Mouse (Mus musculus) lung, embryonic 14.5 days (tissue): ENCODE measurements around the gene Prdm1. TPM values are rescaled to one million over a fixed set of nuclear protein-coding genes. Genes with fewer than 3 reads are reported as not detected.

Experiments used
- ATAC-seq: fragments of 200-750 bp; cut with Nextera tagmentation; 2 replicates; pipeline ENCODE4 v1.8.0; 2017; ENCODE audit warnings: mild to moderate bottlenecking, moderate TSS enrichment, moderate library complexity; ENCODE audit not compliant: insufficient read depth
- DNase-seq: peaks from one replicate; pipeline ENCODE4 v3.0.0-alpha.2; 2015
- H3K27ac ChIP-seq: fragments of 300-500 bp; sonication (generic); 2 replicates; pipeline ENCODE4 v1.5.1; 2014; ENCODE audit warnings: low read depth, mild to moderate bottlenecking, moderate library complexity
- H3K27me3 ChIP-seq: fragments of 300-500 bp; sonication (generic); 2 replicates; pipeline ENCODE4 v1.6.1; 2014; ENCODE audit warnings: low read length, control low read depth; ENCODE audit not compliant: insufficient read depth
- H3K36me3 ChIP-seq: fragments of 300-500 bp; sonication (generic); 2 replicates; pipeline ENCODE4 v1.6.1; 2014; ENCODE audit warnings: control low read depth; ENCODE audit not compliant: insufficient read depth
- H3K4me1 ChIP-seq: fragments of 300-500 bp; sonication (generic); 2 replicates; pipeline ENCODE4 v1.6.1; 2014; ENCODE audit warnings: antibody characterized with exemption, control low read depth; ENCODE audit not compliant: insufficient read depth
- H3K4me2 ChIP-seq: fragments of 300-500 bp; sonication (generic); 2 replicates; pipeline ENCODE4 v1.6.1; 2014; ENCODE audit warnings: mild to moderate bottlenecking
- H3K4me3 ChIP-seq: fragments of 300-500 bp; sonication (generic); 2 replicates; pipeline ENCODE4 v1.5.1; 2014; ENCODE audit warnings: low read depth, low read length
- H3K9ac ChIP-seq: fragments of 300-500 bp; sonication (generic); 2 replicates; pipeline ENCODE4 v1.6.1; 2014
- H3K9me3 ChIP-seq: fragments of 300-500 bp; sonication (generic); 2 replicates; pipeline ENCODE4 v1.6.1; 2016; ENCODE audit warnings: low read depth, low read length, control low read depth
- CTCF ChIP-seq: IDR thresholded peaks from 2 replicates; pipeline ENCODE4 v1.5.1; 2016; ENCODE audit warnings: antibody characterized with exemption, low read depth
- WGBS: fragments of 180-500 bp; shearing (Covaris S2); extraction: QIAGEN DNeasy Blood & Tissue Kit; methylation state at CpG from one replicate; pipeline ENCODE4 v1.1.7; 2014; 5-methylcytosine and 5-hydroxymethylcytosine counted together
- polyA plus RNA-seq: library from polyadenylated mRNA; unstranded; fragments of >200 nt; fragmentation: Nextera tagmentation; extraction: Ambion mirVana; gene quantifications from 2 replicates; pipeline ENCODE4 v1.2.1, GENCODE M21; 2014

Prdm1 gene
- polyA plus RNA-seq, result 2.6 and 2.7 TPM in 2 replicates

GRCm38 (mm10) chr10:44528291-44529082, at the start of gene Prdm1:
Gene Prdm1, minus strand, starts transcription at chr10:44528501.
- TF ChIP-seq CTCF, result no peak
- H3K9me3 ChIP-seq, result no peaks in the 10 kb centered on the region
- DNase-seq (peak; percentile 21), ATAC-seq (0 out of 2 replicates have a peak, but pooled peaks have one; percentile 15)
- peak within 1 kb of the TSS; percentile 78 for H3K4me2 ChIP-seq
- peak within 1 kb of the TSS; percentile 54 for H3K4me3 ChIP-seq
- H3K4me1 ChIP-seq, result peaks cover 6% of the 10 kb centered on the region; the same call in 1 of the 2 replicates
- peaks cover 44% of the 10 kb centered on the region for H3K27me3 ChIP-seq
- H3K27ac ChIP-seq, result no peak within 1 kb of the TSS
- 0 out of 2 replicates have a peak within 1 kb of the TSS, but pooled peaks have one; percentile 2 for H3K9ac ChIP-seq
- 2% methylated on average over 25 of the region's 25 CpGs for WGBS
- no peaks in the 10 kb centered on the region for H3K36me3 ChIP-seq

- no peak overlapping the region for H3K9ac ChIP-seq
- ATAC-seq, result no peak
- 71% methylated on average over 3 of the region's 3 CpGs for WGBS
- no peaks in the 10 kb centered on the region for H3K9me3 ChIP-seq
- no peaks in the 10 kb centered on the region for H3K4me1 ChIP-seq
- H3K27ac ChIP-seq, result no peak overlapping the region
- TF ChIP-seq CTCF, result no peak
- H3K4me3 ChIP-seq, result no peak overlapping the region
- DNase-seq, result no peak
- no peak overlapping the region for H3K4me2 ChIP-seq
- H3K36me3 ChIP-seq, result no peaks in the 10 kb centered on the region
- H3K27me3 ChIP-seq, result no peaks in the 10 kb centered on the region
Measured at GRCm38 (mm10) chr10:44565971-44566370, 37.7 kb upstream of the Prdm1 start.

GRCm38 (mm10) chr10:44565109-44565508, 36.8 kb upstream of the Prdm1 start:
- Histone ChIP-seq H3K4me1 (no peaks in the 10 kb centered on the region), H3K27ac (no peak overlapping the region), H3K27me3 (no peaks in the 10 kb centered on the region), H3K4me2 (no peak overlapping the region), H3K36me3 (no peaks in the 10 kb centered on the region), H3K9me3 (no peaks in the 10 kb centered on the region), H3K9ac (no peak overlapping the region), H3K4me3 (no peak overlapping the region)
- DNase-seq (no peak), ATAC-seq (no peak)
- 84% methylated on average over 2 of the region's 2 CpGs for WGBS
- TF ChIP-seq CTCF, result no peak

- WGBS, result 78% methylated on average over 4 of the region's 4 CpGs
- Histone ChIP-seq H3K4me3 (no peak overlapping the region), H3K4me2 (no peak overlapping the region), H3K9me3 (no peaks in the 10 kb centered on the region; the same call in 1 of the 2 replicates), H3K36me3 (no peaks in the 10 kb centered on the region), H3K4me1 (no peaks in the 10 kb centered on the region), H3K27ac (no peak overlapping the region), H3K27me3 (no peaks in the 10 kb centered on the region), H3K9ac (no peak overlapping the region)
- DNase-seq, result no peak
- no peak for ATAC-seq
- TF ChIP-seq CTCF, result no peak
Measured at GRCm38 (mm10) chr10:44556845-44557244, 28.5 kb upstream of the Prdm1 start.

GRCm38 (mm10) chr10:44555317-44555716, 27.0 kb upstream of the Prdm1 start:
- Histone ChIP-seq H3K27me3 (no peaks in the 10 kb centered on the region), H3K4me2 (no peak overlapping the region), H3K4me3 (no peak overlapping the region), H3K36me3 (no peaks in the 10 kb centered on the region), H3K9me3 (no peaks in the 10 kb centered on the region; the same call in 1 of the 2 replicates), H3K27ac (no peak overlapping the region), H3K9ac (no peak overlapping the region), H3K4me1 (no peaks in the 10 kb centered on the region)
- WGBS, result 29% methylated on average over 2 of the region's 2 CpGs
- no peak for DNase-seq
- TF ChIP-seq CTCF, result no peak
- ATAC-seq, result no peak

- no peak for TF ChIP-seq CTCF
- Histone ChIP-seq H3K9ac (no peak overlapping the region), H3K27me3 (no peaks in the 10 kb centered on the region), H3K4me1 (no peaks in the 10 kb centered on the region), H3K9me3 (no peaks in the 10 kb centered on the region; the same call in 1 of the 2 replicates), H3K27ac (no peak overlapping the region), H3K4me2 (no peak overlapping the region), H3K36me3 (no peaks in the 10 kb centered on the region), H3K4me3 (no peak overlapping the region)
- no peak for DNase-seq
- 92% methylated on average over 1 of the region's 1 CpGs for WGBS
- ATAC-seq, result no peak
Measured at GRCm38 (mm10) chr10:44553648-44554047, 25.3 kb upstream of the Prdm1 start.

- Histone ChIP-seq H3K27ac (no peak overlapping the region), H3K9me3 (no peaks in the 10 kb centered on the region), H3K27me3 (no peaks in the 10 kb centered on the region), H3K4me3 (no peak overlapping the region), H3K4me2 (peak overlapping the region; percentile 36), H3K9ac (no peak overlapping the region), H3K4me1 (no peaks in the 10 kb centered on the region), H3K36me3 (no peaks in the 10 kb centered on the region)
- no peak for TF ChIP-seq CTCF
- DNase-seq (peak; percentile 17), ATAC-seq (peak; percentile 31)
- WGBS, result 15% methylated on average over 14 of the region's 14 CpGs
Measured at GRCm38 (mm10) chr10:44539033-44539578, 10.8 kb upstream of the Prdm1 start.
